Mouse (Mus musculus): ENCODE data around the gene Entpd3. TPM values are rescaled to one million over a fixed set of nuclear protein-coding genes. Genes with fewer than 3 reads are reported as not detected.

Entpd3 gene
- 0.20 and 0.66 TPM in 2 replicates for polyA plus RNA-seq (2014; fragmentation: Nextera tagmentation; extraction: Ambion mirVana)

- no peaks in the 10 kb centered on the region for H3K36me3 ChIP-seq (ENCODE audit: control insufficient read depth, insufficient read depth, low read length)
- 2% methylated on average over 31 of the region's 31 CpGs for WGBS (ENCODE audit: insufficient replicate concordance)
- peak; percentile 72 for ATAC-seq (replicated peaks; ENCODE audit: insufficient number of reproducible peaks, low FRiP score, low TSS enrichment)
- no peak within 1 kb of the TSS for H3K27ac ChIP-seq (ENCODE audit: low read depth, low read length)
- H3K9me3 ChIP-seq (replicated peaks; ENCODE audit: control insufficient read depth, low read length) = no peaks in the 10 kb centered on the region
- peak within 1 kb of the TSS; percentile 75 for H3K4me2 ChIP-seq
- peak within 1 kb of the TSS; percentile 48 for H3K9ac ChIP-seq (ENCODE audit: low read depth, low read length)
- peaks cover 4% of the 10 kb centered on the region for H3K4me1 ChIP-seq (ENCODE audit: control insufficient read depth, insufficient read depth, low read length)
- H3K4me3 ChIP-seq (ENCODE audit: low read depth, low read length) = peak within 1 kb of the TSS; percentile 45
- peaks cover 31% of the 10 kb centered on the region for H3K27me3 ChIP-seq (ENCODE audit: control insufficient read depth, insufficient read depth, low read length)
These were observed at the start of gene Entpd3 for GRCm38 (mm10) chr9:120539662-120540251. TSS of gene Entpd3 (plus strand) at chr9:120539818.

- H3K4me1 ChIP-seq (ENCODE audit: control insufficient read depth, insufficient read depth, low read length) = no peaks in the 10 kb centered on the region; the same call in 1 of the 2 replicates
- no peaks in the 10 kb centered on the region for H3K27me3 ChIP-seq (ENCODE audit: control insufficient read depth, insufficient read depth, low read length)
- H3K27ac ChIP-seq (ENCODE audit: low read depth, low read length) = no peak overlapping the region
- WGBS (ENCODE audit: insufficient replicate concordance) = 85% methylated on average over 3 of the region's 3 CpGs
- no peak for ATAC-seq (replicated peaks; ENCODE audit: insufficient number of reproducible peaks, low FRiP score, low TSS enrichment)
- H3K36me3 ChIP-seq (ENCODE audit: control insufficient read depth, insufficient read depth, low read length) = peaks cover 17% of the 10 kb centered on the region
- no peak overlapping the region for H3K9ac ChIP-seq (ENCODE audit: low read depth, low read length)
- peak overlapping the region; percentile 81 for H3K4me2 ChIP-seq
- H3K9me3 ChIP-seq (replicated peaks; ENCODE audit: control insufficient read depth, low read length) = no peaks in the 10 kb centered on the region
- H3K4me3 ChIP-seq (ENCODE audit: low read depth, low read length) = peak overlapping the region; percentile 100
These were observed 48.1 kb upstream of the Entpd3 start for GRCm38 (mm10) chr9:120491509-120491908.

GRCm38 (mm10) chr9:120492010-120492399 is 47.6 kb upstream of the Entpd3 start, which contains the start of gene Eif1b:
TSS of gene Eif1b (plus strand) at chr9:120492232.
- peak within 1 kb of the TSS; percentile 100 for H3K4me3 ChIP-seq (ENCODE audit: low read depth, low read length)
- peak within 1 kb of the TSS; percentile 95 for H3K27ac ChIP-seq (ENCODE audit: low read depth, low read length)
- 3% methylated on average over 19 of the region's 19 CpGs for WGBS (ENCODE audit: insufficient replicate concordance)
- no peaks in the 10 kb centered on the region for H3K27me3 ChIP-seq (ENCODE audit: control insufficient read depth, insufficient read depth, low read length)
- 0 out of 2 replicates have a peak, but pooled peaks have one; percentile 31 for ATAC-seq (replicated peaks; ENCODE audit: insufficient number of reproducible peaks, low FRiP score, low TSS enrichment)
- H3K4me2 ChIP-seq = peak within 1 kb of the TSS; percentile 81
- peaks cover 17% of the 10 kb centered on the region for H3K36me3 ChIP-seq (ENCODE audit: control insufficient read depth, insufficient read depth, low read length)
- peak within 1 kb of the TSS; percentile 99 for H3K9ac ChIP-seq (ENCODE audit: low read depth, low read length)
- no peaks in the 10 kb centered on the region; the same call in 1 of the 2 replicates for H3K4me1 ChIP-seq (ENCODE audit: control insufficient read depth, insufficient read depth, low read length)
- no peaks in the 10 kb centered on the region for H3K9me3 ChIP-seq (replicated peaks; ENCODE audit: control insufficient read depth, low read length)

GRCm38 (mm10) chr9:120492400-120493351 is 46.9 kb upstream of the Entpd3 start:
- Histone ChIP-seq H3K9me3 (replicated peaks; ENCODE audit: control insufficient read depth, low read length) (no peaks in the 10 kb centered on the region), H3K27ac (ENCODE audit: low read depth, low read length) (peak overlapping the region; percentile 95), H3K36me3 (ENCODE audit: control insufficient read depth, insufficient read depth, low read length) (peaks cover 17% of the 10 kb centered on the region), H3K4me2 (peak overlapping the region; percentile 81), H3K9ac (ENCODE audit: low read depth, low read length) (peak overlapping the region; percentile 99), H3K4me1 (ENCODE audit: control insufficient read depth, insufficient read depth, low read length) (no peaks in the 10 kb centered on the region; the same call in 1 of the 2 replicates), H3K27me3 (ENCODE audit: control insufficient read depth, insufficient read depth, low read length) (no peaks in the 10 kb centered on the region), H3K4me3 (ENCODE audit: low read depth, low read length) (peak overlapping the region; percentile 100)
- ATAC-seq (replicated peaks; ENCODE audit: insufficient number of reproducible peaks, low FRiP score, low TSS enrichment) = peak; percentile 79
- under 1% methylated on average over 97 of the region's 97 CpGs for whole genome bisulfite sequencing (ENCODE audit: insufficient replicate concordance)

- ATAC-seq (replicated peaks; ENCODE audit: insufficient number of reproducible peaks, low FRiP score, low TSS enrichment) = no peak
- H3K9ac ChIP-seq (ENCODE audit: low read depth, low read length) = peak overlapping the region; percentile 99
- peak overlapping the region; percentile 81 for H3K4me2 ChIP-seq
- H3K27me3 ChIP-seq (ENCODE audit: control insufficient read depth, insufficient read depth, low read length) = no peaks in the 10 kb centered on the region
- no peaks in the 10 kb centered on the region for H3K9me3 ChIP-seq (replicated peaks; ENCODE audit: control insufficient read depth, low read length)
- H3K36me3 ChIP-seq (ENCODE audit: control insufficient read depth, insufficient read depth, low read length) = peaks cover 17% of the 10 kb centered on the region
- H3K27ac ChIP-seq (ENCODE audit: low read depth, low read length) = no peak overlapping the region
- WGBS (ENCODE audit: insufficient replicate concordance) = 73% methylated on average over 12 of the region's 12 CpGs
- no peaks in the 10 kb centered on the region; the same call in 1 of the 2 replicates for H3K4me1 ChIP-seq (ENCODE audit: control insufficient read depth, insufficient read depth, low read length)
- H3K4me3 ChIP-seq (ENCODE audit: low read depth, low read length) = peak overlapping the region; percentile 100
These were observed 45.8 kb upstream of the Entpd3 start for GRCm38 (mm10) chr9:120493781-120494180.

GRCm38 (mm10) chr9:120496691-120497090 is 42.9 kb upstream of the Entpd3 start:
- Histone ChIP-seq H3K9me3 (replicated peaks; ENCODE audit: control insufficient read depth, low read length) (no peaks in the 10 kb centered on the region), H3K9ac (ENCODE audit: low read depth, low read length) (no peak overlapping the region), H3K4me2 (no peak overlapping the region), H3K27ac (ENCODE audit: low read depth, low read length) (no peak overlapping the region), H3K4me3 (ENCODE audit: low read depth, low read length) (no peak overlapping the region), H3K27me3 (ENCODE audit: control insufficient read depth, insufficient read depth, low read length) (no peaks in the 10 kb centered on the region), H3K4me1 (ENCODE audit: control insufficient read depth, insufficient read depth, low read length) (no peaks in the 10 kb centered on the region; the same call in 1 of the 2 replicates), H3K36me3 (ENCODE audit: control insufficient read depth, insufficient read depth, low read length) (peaks cover 17% of the 10 kb centered on the region)
- no peak for ATAC-seq (replicated peaks; ENCODE audit: insufficient number of reproducible peaks, low FRiP score, low TSS enrichment)
- 8% methylated on average over 3 of the region's 3 CpGs for WGBS (ENCODE audit: insufficient replicate concordance)

- H3K27me3 ChIP-seq (ENCODE audit: control insufficient read depth, insufficient read depth, low read length) = no peaks in the 10 kb centered on the region
- WGBS (ENCODE audit: insufficient replicate concordance) = 86% methylated on average over 5 of the region's 5 CpGs
- H3K9ac ChIP-seq (ENCODE audit: low read depth, low read length) = no peak overlapping the region
- no peaks in the 10 kb centered on the region for H3K9me3 ChIP-seq (replicated peaks; ENCODE audit: control insufficient read depth, low read length)
- no peak overlapping the region for H3K27ac ChIP-seq (ENCODE audit: low read depth, low read length)
- no peak for ATAC-seq (replicated peaks; ENCODE audit: insufficient number of reproducible peaks, low FRiP score, low TSS enrichment)
- H3K4me3 ChIP-seq (ENCODE audit: low read depth, low read length) = no peak overlapping the region
- peaks cover 17% of the 10 kb centered on the region for H3K36me3 ChIP-seq (ENCODE audit: control insufficient read depth, insufficient read depth, low read length)
- no peak overlapping the region for H3K4me2 ChIP-seq
- no peaks in the 10 kb centered on the region; the same call in 1 of the 2 replicates for H3K4me1 ChIP-seq (ENCODE audit: control insufficient read depth, insufficient read depth, low read length)
These were observed 41.6 kb upstream of the Entpd3 start for GRCm38 (mm10) chr9:120497983-120498382.

GRCm38 (mm10) chr9:120501191-120501902 is 38.3 kb upstream of the Entpd3 start:
- Histone ChIP-seq H3K36me3 (ENCODE audit: control insufficient read depth, insufficient read depth, low read length) (0 out of 2 replicates have a peak, but pooled peaks cover under 1% of the 10 kb centered on the region), H3K4me2 (no peak overlapping the region), H3K9ac (ENCODE audit: low read depth, low read length) (no peak overlapping the region), H3K27me3 (ENCODE audit: control insufficient read depth, insufficient read depth, low read length) (no peaks in the 10 kb centered on the region), H3K4me3 (ENCODE audit: low read depth, low read length) (no peak overlapping the region), H3K9me3 (replicated peaks; ENCODE audit: control insufficient read depth, low read length) (no peaks in the 10 kb centered on the region), H3K4me1 (ENCODE audit: control insufficient read depth, insufficient read depth, low read length) (no peaks in the 10 kb centered on the region), H3K27ac (ENCODE audit: low read depth, low read length) (no peak overlapping the region)
- no peak for ATAC-seq (replicated peaks; ENCODE audit: insufficient number of reproducible peaks, low FRiP score, low TSS enrichment)
- 31% methylated on average over 10 of the region's 10 CpGs for WGBS (ENCODE audit: insufficient replicate concordance)

All from heart, embryonic 11.5 days (tissue).